Mouse (Mus musculus) ES-E14 (cell line): ENCODE measurements around the gene Cytip.

Source experiments
- MAFK ChIP-seq: IDR thresholded peaks from 2 replicates; pipeline ENCODE4 v1.6.1; 2014; ENCODE audit warnings: mild to moderate bottlenecking, low read depth, low read length, inconsistent platforms; ENCODE audit not compliant: insufficient read depth
- ZC3H11A ChIP-seq: IDR thresholded peaks from 2 replicates; pipeline ENCODE4 v1.6.1; 2012; ENCODE audit warnings: low read depth, mild to moderate bottlenecking, inconsistent platforms, low read length, borderline replicate concordance

DNA sequence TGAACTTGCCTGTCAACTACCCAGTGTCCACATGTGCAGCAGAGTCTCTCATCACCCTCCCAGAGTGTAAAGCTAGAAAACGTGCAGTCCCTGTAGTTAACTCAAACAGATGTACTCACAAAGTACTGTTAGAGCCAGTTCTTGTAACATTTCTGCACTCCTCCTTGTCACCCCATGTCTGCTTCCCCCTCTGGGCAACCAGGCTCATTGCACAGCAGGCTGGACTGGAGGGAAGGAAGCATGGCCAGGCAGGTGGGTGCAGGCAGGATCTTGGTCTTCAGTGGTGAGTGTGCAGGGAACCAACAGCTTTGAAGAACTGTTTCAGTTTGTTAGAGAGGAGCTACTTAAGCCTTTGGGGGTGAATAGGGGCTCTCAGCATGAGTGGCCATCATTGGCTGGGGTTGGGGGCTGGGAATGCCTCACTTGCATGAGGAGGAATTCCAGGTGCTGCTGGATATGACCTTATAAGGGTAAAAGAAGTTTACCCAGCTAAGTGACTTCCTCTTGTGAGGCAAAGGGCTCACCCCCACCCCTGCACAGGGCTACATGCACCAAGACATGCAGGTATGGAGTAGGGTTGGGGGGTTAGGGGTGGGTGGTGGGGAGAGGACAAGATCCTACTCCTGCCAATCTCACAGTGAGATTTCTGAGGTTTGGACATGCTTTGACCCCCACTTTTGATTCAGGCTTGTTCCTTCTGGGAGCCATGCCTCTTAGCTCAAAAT, 31.7 kb downstream of the Cytip start:
- no peak for TF ChIP-seq ZC3H11A
- no peak for TF ChIP-seq MAFK
